Mouse (Mus musculus) liver, adult (tissue): Measurements from ENCODE around the gene Prkar2b.

Experiments used
- GATA4 ChIP-seq: IDR thresholded peaks from 2 replicates; pipeline ENCODE4 v1.6.1; 2014; ENCODE audit warnings: mild to moderate bottlenecking, low read length; ENCODE audit not compliant: insufficient replicate concordance

Gene Prkar2b

GRCm38 (mm10) chr12:31971547-31971946 lies 89.5 kb downstream of the Prkar2b start:
- no peak for TF ChIP-seq GATA4

GRCm38 (mm10) chr12:31969111-31969510 lies 92.0 kb downstream of the Prkar2b start:
- no peak for TF ChIP-seq GATA4

GRCm38 (mm10) chr12:31967536-31967935 lies 93.6 kb downstream of the Prkar2b start:
- no peak for TF ChIP-seq GATA4

GRCm38 (mm10) chr12:31966405-31966804 lies 94.7 kb downstream of the Prkar2b start:
- TF ChIP-seq GATA4, result no peak

GRCm38 (mm10) chr12:31965517-31966212 lies 95.4 kb downstream of the Prkar2b start:
- no peak for TF ChIP-seq GATA4

- TF ChIP-seq GATA4, result no peak
These were observed 97.0 kb downstream of the Prkar2b start for GRCm38 (mm10) chr12:31964074-31964473.

GRCm38 (mm10) chr12:31955843-31956242 lies 105.3 kb downstream of the Prkar2b start:
- no peak for TF ChIP-seq GATA4

- TF ChIP-seq GATA4, result no peak
These were observed 110.5 kb downstream of the Prkar2b start for GRCm38 (mm10) chr12:31950659-31951031.

- peak; percentile 74; the same call in 1 of the 2 replicates for TF ChIP-seq GATA4
These were observed 111.1 kb downstream of the Prkar2b start, which contains the start of gene Hbp1 for GRCm38 (mm10) chr12:31949759-31950658. Gene Hbp1, minus strand, starts transcription at chr12:31950535.

GRCm38 (mm10) chr12:31949193-31949741 lies 111.8 kb downstream of the Prkar2b start:
- no peak; the same call in 1 of the 2 replicates for TF ChIP-seq GATA4

GRCm38 (mm10) chr12:31948101-31949000 lies 112.7 kb downstream of the Prkar2b start:
- no peak for TF ChIP-seq GATA4

GRCm38 (mm10) chr12:31947476-31947875 lies 113.6 kb downstream of the Prkar2b start:
- no peak for TF ChIP-seq GATA4

GRCm38 (mm10) chr12:31944405-31944804 lies 116.7 kb downstream of the Prkar2b start:
- no peak for TF ChIP-seq GATA4

GRCm38 (mm10) chr12:31943020-31943654 lies 118.0 kb downstream of the Prkar2b start:
- no peak for TF ChIP-seq GATA4
